Mouse (Mus musculus) retina, adult 2 months (tissue): ENCODE data around the gene Arhgap42.

Experiments
- DNase-seq: peaks from one replicate; pipeline ENCODE4 v3.0.0-alpha.2; 2012; ENCODE audit warnings: low read depth, low spot score

Arhgap42 gene

GRCm38 (mm10) chr9:9210464-9210863 lies 28.4 kb downstream of the Arhgap42 start:
- no peak for DNase-seq

DNA sequence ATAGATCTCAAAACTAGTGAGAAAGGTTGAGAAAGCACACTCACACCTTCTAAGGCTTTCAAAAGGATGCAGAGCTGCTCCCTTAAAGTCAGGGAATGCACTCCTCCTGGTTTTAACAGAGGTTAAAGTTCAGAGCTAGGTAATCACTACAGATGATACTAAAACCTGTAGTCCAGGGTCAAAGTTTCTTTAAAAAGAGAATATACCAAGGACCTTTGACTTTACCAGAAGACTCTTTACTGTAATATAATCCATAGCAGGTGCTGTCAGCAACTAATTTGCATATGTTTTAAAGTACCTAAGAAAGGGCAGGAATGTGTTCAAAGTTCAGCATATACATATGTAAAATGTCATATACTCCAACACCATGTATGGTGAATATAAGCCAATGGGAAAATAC lies 30.7 kb downstream of the Arhgap42 start:
- DNase-seq, result no peak

- no peak for DNase-seq
Measured at GRCm38 (mm10) chr9:9207251-9207650, 31.6 kb downstream of the Arhgap42 start.

DNA sequence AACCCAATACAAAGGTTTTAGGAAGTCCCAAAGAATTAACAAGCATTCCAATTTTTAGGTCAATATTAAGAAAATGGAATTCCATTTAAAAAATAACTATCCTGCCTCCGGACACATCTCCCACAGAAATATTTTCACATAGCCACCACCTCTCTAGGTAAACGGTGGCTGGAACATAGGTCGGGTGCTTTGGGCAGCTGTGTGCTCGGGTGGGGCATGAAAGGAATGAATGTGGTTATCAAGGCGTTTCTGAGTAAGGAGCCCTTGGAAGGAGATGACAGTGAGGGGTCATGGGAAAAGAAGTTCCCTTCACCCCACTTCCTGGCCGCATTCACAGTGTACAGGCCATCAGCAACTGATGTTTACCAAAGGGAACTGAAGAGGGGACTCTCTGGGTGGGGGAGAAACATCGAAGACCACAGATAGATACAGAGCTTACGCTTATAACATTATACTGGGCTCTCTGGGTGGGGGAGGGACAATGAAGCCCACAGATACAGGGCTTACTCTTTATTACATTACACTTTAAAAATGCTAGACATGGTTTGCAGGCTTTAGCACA lies 38.0 kb downstream of the Arhgap42 start:
- DNase-seq, result no peak

DNA sequence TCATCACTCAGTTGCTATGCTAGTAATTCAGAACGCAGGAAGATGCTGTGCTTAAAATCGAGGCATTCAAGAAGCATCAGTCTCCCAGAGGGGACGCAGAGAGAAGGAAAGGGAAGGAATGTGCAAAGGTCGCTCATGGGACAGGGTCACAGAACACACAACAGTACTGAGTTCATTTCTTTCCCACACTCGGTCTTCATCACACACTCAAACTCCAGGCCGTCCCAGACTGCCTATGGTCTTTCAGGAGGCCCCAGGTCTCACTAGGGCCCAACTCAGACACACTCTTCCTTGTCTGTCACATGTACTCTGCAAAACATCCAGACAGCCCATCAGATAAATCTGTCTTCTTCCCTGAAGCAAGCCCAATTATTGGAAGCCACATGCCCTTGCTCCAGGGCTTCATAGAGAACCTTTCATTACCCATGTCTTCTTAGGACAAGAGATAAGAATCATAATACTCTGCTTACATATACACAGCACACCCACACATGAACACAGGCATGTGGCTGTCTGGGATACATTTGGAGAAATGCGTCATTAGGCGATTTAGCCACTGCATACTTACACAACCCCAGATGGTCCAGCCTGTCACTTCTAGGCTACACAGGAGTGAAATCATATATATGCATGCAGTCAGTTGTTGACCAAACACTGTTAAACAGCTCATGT lies 39.6 kb downstream of the Arhgap42 start:
- no peak for DNase-seq

- DNase-seq, result no peak
Measured at GRCm38 (mm10) chr9:9198645-9199044, 40.3 kb downstream of the Arhgap42 start.

DNA sequence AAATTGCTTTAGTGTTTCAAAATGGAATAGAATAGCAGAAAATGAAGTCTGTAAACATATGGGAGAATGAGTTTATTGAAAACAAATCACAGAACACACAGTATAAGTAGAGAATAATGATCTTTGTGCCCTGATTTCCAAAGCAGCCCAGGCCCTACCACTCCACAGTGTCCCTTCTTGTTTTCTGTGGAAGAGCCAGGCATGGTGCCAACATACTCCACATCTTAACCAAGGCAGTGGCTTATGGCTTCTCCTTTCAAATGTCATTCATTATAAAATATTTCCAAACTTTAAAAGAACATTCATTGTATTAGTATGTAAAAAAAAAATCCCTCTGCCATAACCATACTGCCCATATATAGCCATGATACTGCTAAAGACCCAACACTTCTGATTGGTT lies 42.9 kb downstream of the Arhgap42 start:
- DNase-seq, result no peak

DNA sequence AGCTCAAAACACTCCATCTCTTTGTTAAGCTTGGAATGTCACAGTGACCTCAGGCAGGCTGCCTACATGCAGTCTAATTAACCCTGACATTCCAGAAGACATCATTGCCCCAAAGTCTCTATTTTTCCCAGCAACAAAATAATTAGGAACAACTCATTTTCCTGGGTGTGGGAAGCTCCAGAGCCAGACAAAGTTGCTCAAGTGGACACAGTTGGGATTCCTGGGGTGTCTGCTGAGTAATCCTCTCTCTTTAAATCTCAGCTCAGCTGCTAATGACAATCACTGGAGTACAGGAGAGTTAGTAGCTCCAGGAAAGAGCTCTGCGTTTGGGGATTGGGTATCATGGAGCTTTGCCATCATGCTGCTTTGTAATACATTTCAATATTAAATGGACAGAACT lies 44.4 kb downstream of the Arhgap42 start:
- no peak for DNase-seq

- no peak for DNase-seq
Measured at GRCm38 (mm10) chr9:9192716-9193115, 46.2 kb downstream of the Arhgap42 start.

GRCm38 (mm10) chr9:9190835-9191234 lies 48.1 kb downstream of the Arhgap42 start:
- no peak for DNase-seq

- no peak for DNase-seq
Measured at GRCm38 (mm10) chr9:9188167-9188566, 50.7 kb downstream of the Arhgap42 start.

- no peak for DNase-seq
Measured at GRCm38 (mm10) chr9:9177745-9178144, 61.2 kb downstream of the Arhgap42 start.

- no peak for DNase-seq
Measured at GRCm38 (mm10) chr9:9174924-9175323, 64.0 kb downstream of the Arhgap42 start.

- DNase-seq, result no peak
Measured at GRCm38 (mm10) chr9:9174206-9174605, 64.7 kb downstream of the Arhgap42 start.

DNA sequence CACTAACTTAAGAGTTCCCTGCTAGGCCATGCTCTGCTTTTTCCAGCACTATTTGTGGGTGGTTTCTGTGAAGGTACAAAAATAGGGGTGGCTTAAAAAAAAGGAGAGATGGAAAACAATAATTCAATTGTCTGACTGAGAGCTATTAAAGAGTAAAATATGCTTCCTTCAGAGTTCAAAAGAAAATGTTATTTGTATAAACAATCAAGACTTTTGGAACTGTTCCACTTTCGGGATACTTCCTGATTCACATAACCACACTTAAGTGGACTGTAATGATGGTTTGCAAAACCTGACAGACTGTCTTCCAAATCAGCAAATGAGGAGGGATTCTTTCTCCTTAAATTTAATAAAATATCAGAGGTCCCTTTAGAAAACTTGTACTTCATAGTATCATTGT lies 65.8 kb downstream of the Arhgap42 start:
- DNase-seq, result no peak

DNA sequence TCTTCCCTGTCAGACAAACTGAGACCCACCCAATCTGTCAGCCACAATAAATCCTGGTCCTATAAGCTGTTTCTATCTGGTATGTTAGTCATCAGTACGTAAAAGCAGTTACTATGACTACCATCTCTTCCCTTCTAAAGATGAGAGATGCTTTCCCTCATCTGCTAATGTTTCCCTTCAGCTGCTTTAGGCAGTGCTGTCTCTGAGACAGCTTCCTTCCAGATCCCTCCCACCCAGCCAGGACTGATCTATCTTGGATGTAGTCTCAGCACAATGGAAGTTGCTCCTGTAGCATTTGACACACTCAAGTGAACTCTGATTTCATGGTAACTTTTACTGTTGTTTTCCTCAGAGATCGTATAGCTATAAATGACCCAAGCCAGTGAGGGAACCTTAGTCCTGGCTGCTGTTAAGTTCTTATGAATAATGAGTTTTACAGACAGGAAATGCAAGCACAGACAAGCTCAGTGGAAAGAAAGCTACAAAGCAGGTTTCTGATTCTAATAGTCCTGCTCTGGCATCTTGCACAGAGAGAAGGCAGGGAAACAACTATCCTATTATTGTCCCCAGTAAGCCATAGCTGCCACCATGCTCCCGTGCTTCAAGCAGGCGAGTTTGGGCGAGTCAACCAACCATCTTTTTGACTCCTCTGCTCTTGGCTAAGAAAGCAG lies 67.6 kb downstream of the Arhgap42 start:
- no peak for DNase-seq

GRCm38 (mm10) chr9:9165641-9166063 lies 73.2 kb downstream of the Arhgap42 start:
- DNase-seq, result no peak

DNA sequence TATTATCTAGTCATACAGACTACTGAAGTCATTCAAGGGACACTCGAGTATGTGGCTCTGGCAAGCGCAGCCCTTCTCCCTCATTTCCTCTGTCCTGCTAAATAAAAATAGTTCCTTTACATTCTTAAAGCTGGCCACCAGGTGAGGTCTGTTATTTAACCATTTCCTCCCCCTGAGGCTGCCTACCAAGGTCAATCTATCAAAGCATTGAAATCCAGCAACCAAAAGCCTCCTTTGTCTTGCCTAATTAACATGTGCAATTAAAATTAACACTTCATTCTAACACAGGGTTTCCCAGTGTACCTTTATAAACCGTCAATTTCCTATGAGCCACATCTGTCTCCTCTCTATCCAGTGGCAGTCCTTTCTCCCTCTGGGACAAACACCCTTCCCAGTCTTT lies 78.2 kb downstream of the Arhgap42 start:
- DNase-seq, result no peak

GRCm38 (mm10) chr9:9158241-9158640 lies 80.7 kb downstream of the Arhgap42 start:
- no peak for DNase-seq

DNA sequence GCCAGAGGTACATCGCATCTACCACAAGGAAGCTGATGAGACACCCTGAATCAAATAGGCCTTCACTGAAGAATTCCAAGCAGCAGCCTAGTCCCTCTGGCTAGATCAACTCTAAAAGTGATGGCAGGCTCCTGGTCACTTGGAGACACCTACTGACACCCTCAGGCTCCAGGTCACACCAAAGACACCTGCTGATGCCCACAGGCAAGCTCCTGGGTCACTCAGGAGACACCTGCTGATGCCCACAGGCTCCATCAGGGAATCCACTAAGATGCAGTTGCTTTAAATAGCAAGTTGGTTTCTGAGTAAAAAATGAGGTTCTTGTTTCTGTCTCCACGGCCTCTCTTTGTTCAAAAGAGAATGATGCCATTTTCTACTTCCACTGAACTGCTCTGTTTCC lies 81.5 kb downstream of the Arhgap42 start:
- DNase-seq, result no peak

GRCm38 (mm10) chr9:9154636-9155035 lies 84.3 kb downstream of the Arhgap42 start:
- DNase-seq, result no peak

DNA sequence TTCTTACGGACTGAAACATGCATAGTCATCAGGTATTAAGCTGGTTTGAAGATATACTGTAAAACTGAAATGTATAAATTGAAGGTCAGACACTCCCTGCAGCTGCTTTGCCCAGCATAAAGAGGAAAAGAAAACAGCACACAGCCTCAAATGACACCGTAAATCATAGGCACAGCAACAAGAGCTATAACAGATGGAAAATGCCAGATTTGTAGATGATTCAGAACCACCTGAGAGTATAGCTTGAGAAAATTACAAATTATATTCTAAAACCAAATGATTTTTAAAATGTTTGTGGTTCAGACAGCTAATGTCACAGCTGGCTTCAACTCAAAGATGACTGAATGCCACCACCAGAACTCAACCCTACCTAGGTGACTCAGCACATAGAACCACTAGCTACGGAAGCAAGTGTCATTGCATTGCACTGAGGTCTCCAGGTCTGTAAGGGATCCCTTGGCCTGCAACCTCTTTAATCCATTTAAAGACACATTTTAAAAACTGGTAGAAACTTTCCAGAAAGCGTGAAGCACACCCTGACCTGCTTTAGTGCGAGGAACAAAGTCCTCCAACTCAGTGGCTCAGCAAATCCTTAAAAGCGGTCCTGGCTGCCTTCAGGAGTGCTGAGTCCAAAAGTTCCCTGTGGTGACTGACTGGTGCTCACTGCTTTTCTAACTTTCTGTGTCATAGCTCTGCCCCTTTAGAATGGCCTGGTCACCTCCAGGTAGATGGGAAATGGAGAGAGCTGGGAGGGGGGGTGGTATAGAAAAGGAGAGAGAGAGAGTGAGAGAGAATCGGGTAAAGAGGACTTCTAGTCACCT lies 94.4 kb downstream of the Arhgap42 start:
- no peak for DNase-seq
